Mouse (Mus musculus): ENCODE measurements around the gene Gstz1.
"Not testable (repeated sequence)": the region's sequence is repeated elsewhere in the genome, so short reads cannot be mapped to it uniquely, and the experiment has no call there.

DNA sequence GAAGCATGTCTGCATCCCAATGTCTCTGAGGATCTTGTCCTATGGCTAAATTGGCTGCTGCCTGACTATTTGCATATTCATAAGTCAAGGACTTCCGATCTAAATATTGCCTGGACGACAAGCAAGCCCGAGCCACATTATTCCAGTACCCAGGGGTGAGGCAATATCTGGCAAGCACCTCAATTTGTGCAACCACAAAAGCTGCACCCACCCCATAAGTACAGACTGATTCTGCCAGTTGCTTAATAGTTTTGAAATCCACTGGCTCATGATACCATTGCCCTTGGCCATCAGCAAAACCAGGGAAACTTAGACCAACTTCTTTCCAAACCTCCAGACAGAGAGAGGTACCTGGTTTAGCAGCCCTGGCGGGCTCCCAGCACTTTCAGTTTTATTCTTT lies 7.5 kb downstream of the Gstz1 start:
- not testable (repeated sequence) for TF ChIP-seq POLR2A (IDR thresholded peaks at IDR 0.05; ENCODE audit: insufficient read length, low read depth); TCF12 (IDR thresholded peaks at IDR 0.05; ENCODE audit: insufficient read depth, poor library complexity, severe bottlenecking); POLR2AphosphoS2 (IDR thresholded peaks at IDR 0.05; ENCODE audit: insufficient read length, low read depth); E2F4 (IDR thresholded peaks at IDR 0.05; ENCODE audit: insufficient read depth); USF1 (IDR thresholded peaks at IDR 0.05; ENCODE audit: low read depth); MAX (IDR thresholded peaks at IDR 0.05; ENCODE audit: low read depth); CEBPB (IDR thresholded peaks at IDR 0.05; ENCODE audit: insufficient read depth, poor library complexity, severe bottlenecking)

Measured in myocyte (in vitro differentiated cells).